Mouse (Mus musculus) urinary bladder, adult 18-20 months (tissue): ENCODE results near the gene Smad6.

Experiments
- DNase-seq, 2 experiments: peaks; one replicate each; pipeline ENCODE4 v3.0.0; 2022; ENCODE audit warnings: low spot score in 2 of 2, mixed read lengths in 2 of 2

Gene Smad6

DNA sequence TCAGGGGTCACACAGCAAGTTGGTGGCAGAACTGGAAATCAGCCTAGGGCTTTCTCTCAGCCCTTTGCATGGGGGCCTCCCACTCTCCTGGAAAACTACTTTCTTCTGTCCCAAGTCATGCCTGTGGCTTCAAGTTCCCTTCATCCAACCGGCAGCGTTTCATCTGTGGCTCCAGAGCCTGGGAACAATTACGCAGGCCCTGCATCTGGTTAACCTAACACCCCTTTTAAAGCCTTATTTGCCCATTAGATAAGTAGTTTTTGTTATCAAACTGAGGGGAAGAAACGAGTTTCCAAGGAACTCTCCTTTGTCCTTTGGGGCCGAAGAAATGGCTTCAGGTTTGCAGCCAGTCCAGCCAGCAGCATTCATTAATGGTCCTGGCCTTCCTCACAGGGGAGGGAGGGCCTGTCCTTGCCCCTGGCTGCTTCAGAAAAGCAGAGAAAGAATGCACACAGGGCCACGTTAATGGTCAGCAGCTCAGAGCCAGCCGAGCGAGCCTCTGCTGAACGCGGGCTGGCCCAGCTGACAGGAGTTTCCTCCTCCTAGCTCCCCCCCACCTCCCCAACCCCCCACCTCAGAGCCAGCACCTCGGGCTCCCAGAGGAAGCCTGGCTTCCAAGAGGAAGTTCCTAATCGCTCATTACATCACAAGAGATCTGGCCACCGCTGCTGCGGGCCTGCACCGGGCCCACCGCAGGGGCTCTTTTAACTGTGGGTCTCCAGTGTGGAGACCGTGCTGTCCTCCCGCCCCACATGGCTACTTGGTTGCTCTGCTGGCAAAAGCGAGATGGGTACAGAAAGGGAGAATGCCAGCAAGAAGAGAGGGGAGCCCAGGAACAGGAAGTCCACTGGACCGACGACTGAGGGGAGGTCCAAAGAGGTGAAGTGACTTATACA lies 61.7 kb downstream of the Smad6 start:
- no peak for DNase-seq

DNA sequence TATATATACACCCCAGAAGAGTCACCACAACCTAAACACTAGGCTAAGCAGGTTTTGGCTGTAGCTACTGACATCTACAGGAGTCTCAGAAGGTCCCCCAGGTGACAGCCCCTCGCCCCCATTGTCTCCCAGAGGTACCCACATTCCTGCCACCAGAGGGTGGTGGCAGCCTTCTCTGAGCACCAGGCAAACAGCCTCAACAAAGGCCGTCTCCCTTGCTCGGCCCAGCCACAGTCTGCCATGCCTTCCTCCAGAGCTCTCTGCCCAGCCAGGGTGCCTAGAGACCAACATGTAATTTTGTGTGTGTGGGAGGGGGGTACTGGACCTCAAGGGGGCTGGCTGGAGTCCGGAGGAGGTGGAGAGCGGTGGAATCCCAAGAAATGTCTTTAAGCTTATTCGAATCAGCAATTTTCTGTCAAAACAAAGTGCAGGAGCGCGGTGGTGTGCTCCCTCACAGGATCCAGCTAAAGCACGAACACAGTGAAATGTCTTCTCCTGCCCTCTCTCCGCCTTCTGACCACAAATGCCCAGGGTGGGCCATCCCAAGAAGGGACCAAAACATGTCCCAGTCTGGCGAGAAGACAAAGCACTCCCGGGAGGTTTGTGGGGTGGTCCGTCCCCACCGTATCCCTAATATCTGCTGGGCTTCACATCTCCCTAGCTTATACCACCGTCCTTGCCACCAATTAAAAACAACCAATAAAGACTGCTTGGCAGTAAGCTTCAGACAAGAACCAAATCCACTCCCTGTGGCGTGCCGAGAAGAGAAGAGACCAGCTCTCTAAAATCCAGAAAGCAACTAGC lies 62.5 kb downstream of the Smad6 start:
- DNase-seq, result peak; percentile 41 to 49

- peak in 1 of 2 experiments; percentile 55 for DNase-seq
These were observed 63.4 kb downstream of the Smad6 start for GRCm38 (mm10) chr9:63958337-63959030.

DNA sequence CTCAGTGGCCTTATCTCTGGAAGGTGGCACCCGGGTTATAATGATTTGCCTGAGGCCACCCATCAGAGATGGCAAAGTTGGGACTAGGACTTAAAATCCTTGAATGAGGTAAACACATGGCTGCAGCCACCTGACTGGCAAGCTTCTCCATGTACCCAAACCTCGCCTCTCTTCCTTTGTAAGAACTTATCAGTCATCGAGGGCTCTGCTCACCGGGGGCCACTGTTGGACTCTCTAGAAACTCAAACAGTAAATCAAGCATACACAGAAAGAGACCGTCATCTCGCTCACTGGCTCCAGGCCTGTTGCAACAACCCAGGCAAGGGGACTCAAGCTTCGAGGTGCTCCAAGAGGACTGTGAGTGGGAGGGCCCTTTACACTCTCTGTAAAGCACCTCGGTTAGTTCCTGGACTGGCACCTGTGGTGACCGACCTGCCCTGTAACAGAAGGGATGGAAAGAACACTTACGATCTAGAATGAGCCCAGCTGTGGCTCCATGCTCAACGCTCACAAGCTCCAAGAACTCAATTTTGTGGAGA lies 64.1 kb downstream of the Smad6 start:
- no peak for DNase-seq

DNA sequence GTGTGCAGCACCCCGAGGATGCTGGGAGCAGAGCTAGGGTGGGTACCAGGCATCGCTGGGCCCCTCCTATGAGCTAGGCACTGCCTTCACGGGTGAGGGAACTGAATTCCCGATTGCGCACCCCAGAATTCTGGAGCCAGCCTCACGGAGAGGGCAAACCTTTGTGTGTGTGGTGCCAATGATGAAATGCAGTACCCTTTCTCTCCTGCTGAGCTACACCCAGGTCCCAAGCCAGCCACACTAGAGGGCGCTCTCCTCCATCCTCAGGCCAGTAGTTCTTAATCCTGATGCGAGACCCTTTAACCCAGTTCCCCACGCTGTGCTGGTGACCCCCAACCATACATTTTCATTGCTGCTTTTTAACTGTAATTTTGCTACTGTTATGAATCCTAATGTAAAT lies 65.8 kb downstream of the Smad6 start:
- peak in 1 of 2 experiments; percentile 64 for DNase-seq

DNA sequence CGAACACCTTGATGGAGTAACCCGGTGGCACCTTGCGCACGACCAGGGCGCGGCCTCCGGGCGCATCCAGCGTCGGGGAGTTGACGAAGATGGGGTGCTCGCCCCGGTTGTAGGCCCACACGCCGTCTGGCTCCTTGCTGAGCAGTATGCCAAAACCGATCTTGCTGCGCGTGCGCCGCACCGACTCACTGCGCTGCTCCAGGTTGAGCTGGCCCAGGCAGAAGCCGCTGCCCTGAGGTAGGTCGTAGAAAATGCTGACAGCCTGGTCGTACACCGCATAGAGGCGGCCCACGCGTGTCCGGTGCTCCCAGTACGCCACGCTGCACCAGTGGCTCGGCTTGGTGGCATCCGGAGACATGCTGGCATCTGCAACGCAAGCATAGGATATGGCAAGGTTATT lies 68.2 kb downstream of the Smad6 start:
- no peak for DNase-seq

GRCm38 (mm10) chr9:63952591-63952990 lies 69.3 kb downstream of the Smad6 start:
- no peak for DNase-seq

DNA sequence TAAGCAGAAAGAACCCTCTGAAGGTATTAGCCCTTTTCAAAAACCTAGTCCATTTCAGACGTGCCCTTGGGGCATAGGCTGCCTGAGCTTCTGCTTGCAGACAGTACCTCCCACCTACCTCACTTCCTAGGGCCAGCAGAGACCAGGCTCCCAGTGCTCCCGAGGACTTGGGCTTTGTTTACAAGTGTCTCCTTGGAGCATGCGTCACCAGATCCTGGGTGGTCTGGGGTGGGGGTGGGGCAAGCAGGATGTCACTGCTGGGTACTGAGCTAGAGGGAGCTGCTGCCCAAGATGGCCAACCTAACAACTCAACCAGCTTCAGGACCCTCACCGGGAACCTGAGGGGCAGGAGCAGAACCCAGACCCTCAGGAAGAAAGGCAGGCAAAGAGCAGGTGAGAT lies 71.5 kb downstream of the Smad6 start:
- DNase-seq, result no peak

DNA sequence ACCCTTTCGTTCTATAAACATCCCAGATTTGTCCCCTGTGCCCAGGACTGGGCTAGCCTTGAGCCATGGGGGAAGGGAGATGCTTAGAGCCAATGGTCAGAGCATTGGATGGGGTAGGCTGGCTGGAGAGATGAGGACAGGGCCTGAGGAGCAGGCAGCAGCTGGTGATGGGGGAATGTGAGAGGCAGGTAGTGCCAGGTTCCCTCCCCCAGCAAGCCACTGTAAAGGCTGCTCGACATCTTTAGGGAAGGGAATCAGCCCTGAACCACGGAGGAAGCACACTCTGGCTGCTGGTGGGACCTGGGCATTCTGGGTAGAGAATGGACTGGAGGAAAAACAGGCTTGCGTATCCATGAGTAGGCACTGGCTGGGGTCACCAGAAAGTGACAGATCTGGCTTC lies 72.5 kb downstream of the Smad6 start:
- DNase-seq, result no peak

GRCm38 (mm10) chr9:63942608-63942982 lies 79.3 kb downstream of the Smad6 start:
- DNase-seq, result no peak

DNA sequence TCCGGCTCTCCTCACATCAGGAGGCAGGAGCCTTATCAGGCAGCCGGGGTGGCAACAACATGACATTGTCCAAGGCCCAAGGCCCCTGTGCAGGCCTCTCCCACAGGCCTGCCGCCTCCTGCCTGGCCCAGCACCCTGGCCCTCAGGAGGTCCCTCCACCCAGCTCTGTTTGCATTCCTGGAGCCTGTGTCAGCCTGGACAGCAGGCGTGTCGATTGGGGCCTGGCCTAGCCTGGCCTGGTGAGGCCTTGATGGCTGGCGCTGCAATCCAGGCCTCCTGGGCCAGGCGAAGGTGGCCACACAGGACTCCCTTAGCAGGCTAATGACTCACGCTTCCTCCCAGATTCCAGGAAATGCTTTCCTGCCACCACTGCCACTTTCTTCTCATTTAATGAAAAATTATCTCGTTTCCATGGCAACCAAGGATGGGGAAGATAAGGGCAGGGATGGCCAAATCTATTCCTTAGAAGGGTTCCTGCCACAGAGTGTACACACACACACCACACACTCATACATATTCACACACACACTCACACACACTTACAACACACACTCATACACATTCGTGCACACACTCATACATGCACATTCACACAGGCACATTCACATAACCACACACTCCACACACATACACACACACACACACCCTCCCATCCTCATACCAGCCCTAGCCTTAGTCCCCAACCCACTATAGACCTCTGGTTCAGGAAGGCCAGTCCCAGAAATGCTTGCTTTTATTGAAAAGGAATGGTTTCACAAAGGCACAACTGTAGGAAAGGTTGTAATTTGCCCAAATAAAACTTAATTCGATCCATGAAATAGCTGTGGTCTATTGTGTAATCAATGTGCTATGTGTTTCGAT lies 79.9 kb downstream of the Smad6 start:
- DNase-seq, result peak in 1 of 2 experiments; percentile 82

GRCm38 (mm10) chr9:63936256-63936655 lies 85.6 kb downstream of the Smad6 start:
- no peak for DNase-seq

GRCm38 (mm10) chr9:63933068-63933467 lies 88.8 kb downstream of the Smad6 start:
- DNase-seq, result no peak

GRCm38 (mm10) chr9:63927340-63928049 lies 94.4 kb downstream of the Smad6 start:
- peak; percentile 61 to 75 for DNase-seq

DNA sequence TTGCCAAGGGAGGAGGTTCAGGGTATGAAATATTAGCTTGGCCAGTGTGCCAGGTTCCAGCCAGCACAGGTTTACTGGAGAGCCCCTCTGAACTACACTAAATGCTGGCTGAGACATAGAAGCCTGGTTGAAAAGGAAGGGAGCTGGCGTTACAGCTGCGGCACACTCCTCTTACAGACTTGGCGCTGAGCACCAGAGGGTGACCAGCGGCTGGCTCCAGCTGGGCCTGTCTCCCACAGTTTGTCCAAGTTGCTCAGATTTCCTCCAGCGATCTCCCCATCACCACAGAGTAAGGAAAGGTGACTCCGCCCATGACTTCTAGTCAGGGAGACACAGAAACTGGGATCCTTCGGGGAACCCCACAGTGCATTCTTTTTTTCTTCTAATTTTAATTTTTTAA lies 95.5 kb downstream of the Smad6 start:
- no peak for DNase-seq

GRCm38 (mm10) chr9:63923190-63923717 lies 98.6 kb downstream of the Smad6 start:
- no peak for DNase-seq

GRCm38 (mm10) chr9:63919708-63920107 lies 102.2 kb downstream of the Smad6 start:
- DNase-seq, result no peak

- no peak for DNase-seq
These were observed 102.8 kb downstream of the Smad6 start for GRCm38 (mm10) chr9:63919001-63919555.

- DNase-seq, result peak; percentile 65 to 69
These were observed 103.6 kb downstream of the Smad6 start for GRCm38 (mm10) chr9:63918245-63918644.

GRCm38 (mm10) chr9:63916441-63916840 lies 105.4 kb downstream of the Smad6 start:
- DNase-seq, result no peak
